Mouse (Mus musculus) heart, embryonic 15.5 days (tissue): ENCODE data around the gene Knl1. TPM values are rescaled to one million over a fixed set of nuclear protein-coding genes. Genes with fewer than 3 reads are reported as not detected.
"Not testable (repeated sequence)": the region's sequence is repeated elsewhere in the genome, so short reads cannot be mapped to it uniquely, and the experiment has no call there.

Experiments
- ATAC-seq: fragments of 200-750 bp; cut with Nextera tagmentation; replicated peaks from 2 replicates; pipeline ENCODE4 v1.8.0; 2017; ENCODE audit warnings: low read depth, moderate TSS enrichment; ENCODE audit not compliant: insufficient number of reproducible peaks, insufficient read depth, low FRiP score
- H3K27ac ChIP-seq: fragments of 300-500 bp; sonication (generic); 2 replicates; pipeline ENCODE4 v1.5.1; 2015; ENCODE audit warnings: mild to moderate bottlenecking, inconsistent platforms
- H3K27me3 ChIP-seq: fragments of 300-500 bp; sonication (generic); 2 replicates; pipeline ENCODE4 v1.6.1; 2015; ENCODE audit warnings: inconsistent platforms
- H3K36me3 ChIP-seq: fragments of 300-500 bp; sonication (generic); 2 replicates; pipeline ENCODE4 v1.6.1; 2015; ENCODE audit warnings: mild to moderate bottlenecking, inconsistent platforms
- H3K4me1 ChIP-seq: fragments of 300-500 bp; sonication (generic); replicated peaks from 2 replicates; pipeline ENCODE4 v1.6.1; 2015; ENCODE audit warnings: inconsistent platforms
- H3K4me2 ChIP-seq: fragments of 300-500 bp; sonication (generic); 2 replicates; pipeline ENCODE4 v1.6.1; 2015; ENCODE audit warnings: inconsistent platforms, mild to moderate bottlenecking, moderate library complexity
- H3K4me3 ChIP-seq: fragments of 300-500 bp; sonication (generic); 2 replicates; pipeline ENCODE4 v1.5.1; 2015; ENCODE audit warnings: mild to moderate bottlenecking, inconsistent platforms
- H3K9ac ChIP-seq: fragments of 300-500 bp; sonication (generic); 2 replicates; pipeline ENCODE4 v1.6.1; 2015; ENCODE audit warnings: mild to moderate bottlenecking, inconsistent platforms
- H3K9me3 ChIP-seq: fragments of 300-500 bp; sonication (generic); replicated peaks from 2 replicates; pipeline ENCODE4 v1.6.1; 2016; ENCODE audit warnings: inconsistent platforms
- WGBS: fragments of 180-500 bp; shearing (Covaris S2); methylation state at CpG from one replicate; pipeline ENCODE4 v1.1.7; 2015; ENCODE audit warnings: mixed read lengths; 5-methylcytosine and 5-hydroxymethylcytosine counted together
- polyA plus RNA-seq: library from polyadenylated mRNA; unstranded; fragments of >200 nt; fragmentation: Nextera tagmentation; extraction: Ambion mirVana; gene quantifications from 2 replicates; pipeline ENCODE4 v1.2.1, GENCODE M21; 2015

The Knl1 gene
- 31.3 and 36.2 TPM in 2 replicates for polyA plus RNA-seq

GRCm38 (mm10) chr2:119046649-119047611 is at the start of gene Knl1:
Knl1 (plus strand) TSS chr2:119047119.
- Histone ChIP-seq H3K4me2 (peak within 1 kb of the TSS; percentile 61), H3K9me3 (no peaks in the 10 kb centered on the region), H3K27ac (peak within 1 kb of the TSS; percentile 88), H3K36me3 (no peaks in the 10 kb centered on the region), H3K9ac (peak within 1 kb of the TSS; percentile 79), H3K27me3 (no peaks in the 10 kb centered on the region), H3K4me1 (peaks cover 5% of the 10 kb centered on the region; the same call in 1 of the 2 replicates), H3K4me3 (peak within 1 kb of the TSS; percentile 85)
- peak; percentile 96 for ATAC-seq
- under 1% methylated on average over 77 of the region's 77 CpGs for WGBS

- no peak overlapping the region for H3K9ac ChIP-seq
Measured at GRCm38 (mm10) chr2:118998115-118998866, 48.6 kb upstream of the Knl1 start.

GRCm38 (mm10) chr2:118999025-118999639 is 47.8 kb upstream of the Knl1 start:
- ATAC-seq = no peak
- WGBS = 73% methylated on average over 3 of the region's 3 CpGs
- H3K36me3 ChIP-seq = no peaks in the 10 kb centered on the region
- H3K27me3 ChIP-seq = 0 out of 2 replicates have a peak, but pooled peaks cover 5% of the 10 kb centered on the region
- no peak overlapping the region for H3K4me2 ChIP-seq
- no peak overlapping the region for H3K4me3 ChIP-seq
- no peak overlapping the region for H3K9ac ChIP-seq
- H3K27ac ChIP-seq = no peak overlapping the region
- H3K4me1 ChIP-seq = no peaks in the 10 kb centered on the region
- no peaks in the 10 kb centered on the region for H3K9me3 ChIP-seq

More at GRCm38 (mm10) chr2:118998115-118998866, 48.6 kb upstream of the Knl1 start:
- Histone ChIP-seq H3K4me1 (no peaks in the 10 kb centered on the region), H3K27me3 (0 out of 2 replicates have a peak, but pooled peaks cover 5% of the 10 kb centered on the region), H3K27ac (no peak overlapping the region), H3K36me3 (no peaks in the 10 kb centered on the region), H3K4me3 (no peak overlapping the region), H3K9me3 (no peaks in the 10 kb centered on the region), H3K4me2 (no peak overlapping the region)
- whole genome bisulfite sequencing = 62% methylated on average over 6 of the region's 6 CpGs
- no peak for ATAC-seq

GRCm38 (mm10) chr2:119006886-119007285 is 40.0 kb upstream of the Knl1 start:
- H3K9me3 ChIP-seq = no peaks in the 10 kb centered on the region
- H3K27me3 ChIP-seq = no peaks in the 10 kb centered on the region
- no peak overlapping the region for H3K4me3 ChIP-seq
- no peak overlapping the region for H3K27ac ChIP-seq
- no peak for ATAC-seq
- H3K9ac ChIP-seq = no peak overlapping the region
- 70% methylated on average over 7 of the region's 7 CpGs for WGBS
- H3K4me2 ChIP-seq = no peak overlapping the region
- H3K4me1 ChIP-seq = no peaks in the 10 kb centered on the region
- no peaks in the 10 kb centered on the region for H3K36me3 ChIP-seq

- Histone ChIP-seq H3K4me1 (no peaks in the 10 kb centered on the region), H3K27ac (no peak overlapping the region), H3K9me3 (no peaks in the 10 kb centered on the region), H3K27me3 (no peaks in the 10 kb centered on the region), H3K9ac (no peak overlapping the region), H3K36me3 (no peaks in the 10 kb centered on the region), H3K4me3 (no peak overlapping the region), H3K4me2 (no peak overlapping the region)
- 90% methylated on average over 2 of the region's 2 CpGs for WGBS
- ATAC-seq = no peak
Measured at GRCm38 (mm10) chr2:119009376-119009775, 37.5 kb upstream of the Knl1 start.

- Histone ChIP-seq H3K27ac (peak overlapping the region; percentile 64), H3K9ac (no peak overlapping the region), H3K4me1 (peaks cover 19% of the 10 kb centered on the region), H3K4me3 (no peak overlapping the region), H3K36me3 (peaks cover 17% of the 10 kb centered on the region), H3K4me2 (no peak overlapping the region), H3K27me3 (no peaks in the 10 kb centered on the region), H3K9me3 (no peaks in the 10 kb centered on the region)
- no peak for ATAC-seq
- 71% methylated on average over 7 of the region's 7 CpGs for WGBS
Measured at GRCm38 (mm10) chr2:119014989-119015388, 31.9 kb upstream of the Knl1 start.

- peak overlapping the region; percentile 45 for H3K4me2 ChIP-seq
- H3K4me1 ChIP-seq = peaks cover 19% of the 10 kb centered on the region
- whole genome bisulfite sequencing = 34% methylated on average over 12 of the region's 12 CpGs
- peak overlapping the region; percentile 5; the same call in 1 of the 2 replicates for H3K4me3 ChIP-seq
- H3K9ac ChIP-seq = no peak overlapping the region
- H3K27ac ChIP-seq = peak overlapping the region; percentile 64
- no peaks in the 10 kb centered on the region for H3K9me3 ChIP-seq
- peak; percentile 58; the same call in 1 of the 2 replicates for ATAC-seq
- H3K27me3 ChIP-seq = no peaks in the 10 kb centered on the region
- peaks cover 18% of the 10 kb centered on the region for H3K36me3 ChIP-seq
Measured at GRCm38 (mm10) chr2:119015604-119016180, 31.2 kb upstream of the Knl1 start.

GRCm38 (mm10) chr2:119016312-119016711 is 30.6 kb upstream of the Knl1 start:
- not testable (repeated sequence) for H3K4me3 ChIP-seq, H3K27me3 ChIP-seq, H3K9me3 ChIP-seq, H3K27ac ChIP-seq, ATAC-seq, H3K9ac ChIP-seq, H3K4me2 ChIP-seq
- WGBS = 80% methylated on average over 4 of the region's 4 CpGs
- H3K4me1 ChIP-seq = peaks cover 19% of the 10 kb centered on the region
- peaks cover 25% of the 10 kb centered on the region for H3K36me3 ChIP-seq

GRCm38 (mm10) chr2:119017647-119018046 is 29.3 kb upstream of the Knl1 start:
- Histone ChIP-seq H3K27ac (no peak overlapping the region), H3K9ac (no peak overlapping the region), H3K36me3 (peaks cover 38% of the 10 kb centered on the region), H3K9me3 (no peaks in the 10 kb centered on the region), H3K4me1 (peaks cover 19% of the 10 kb centered on the region), H3K4me3 (no peak overlapping the region), H3K27me3 (no peaks in the 10 kb centered on the region), H3K4me2 (no peak overlapping the region)
- no peak for ATAC-seq
- WGBS = 88% methylated on average over 3 of the region's 3 CpGs

- Histone ChIP-seq H3K9ac (0 out of 2 replicates have a peak overlapping the region, but pooled peaks have one; percentile 24), H3K36me3 (peaks cover 41% of the 10 kb centered on the region), H3K9me3 (no peaks in the 10 kb centered on the region), H3K4me2 (peak overlapping the region; percentile 16), H3K4me3 (no peak overlapping the region), H3K27ac (peak overlapping the region; percentile 59), H3K27me3 (no peaks in the 10 kb centered on the region), H3K4me1 (peaks cover 19% of the 10 kb centered on the region)
- WGBS = 52% methylated on average over 22 of the region's 22 CpGs
- no peak for ATAC-seq
Measured at GRCm38 (mm10) chr2:119018391-119019122, 28.4 kb upstream of the Knl1 start.
